Mouse (Mus musculus) adrenal gland, adult 2 months (tissue): ENCODE measurements around the gene Esrrg. TPM values are rescaled to one million over a fixed set of nuclear protein-coding genes. Genes with fewer than 3 reads are reported as not detected.

Experiments used
- DNase-seq: peaks from one replicate; pipeline ENCODE4 v3.0.0; 2021
- long read RNA-seq: library from polyadenylated mRNA; stranded (forward); transcript quantifications from one replicate; pipeline ENCODE4 v2.0.0, GENCODE M21; 2021
- polyA plus RNA-seq: library from polyadenylated mRNA; depleted of rRNA; stranded (reverse); fragments of >200 nt; gene quantifications from 2 replicates; pipeline ENCODE4 v1.2.3, GENCODE M21; 2012; rRNA removed
- total RNA-seq, 2 experiments: library from RNA; stranded (reverse); gene quantifications; 2 replicates each; pipeline ENCODE4 v1.2.3; 2021

Esrrg gene
- total RNA-seq, result 10 to 100 TPM; 14.8 to 17.7 TPM
- 2.1 and 3.1 TPM in 2 replicates for polyA plus RNA-seq
- long read RNA-seq, partial matches to known transcripts, result 2 of 2 reads
- long read RNA-seq, other reads (novel, unspliced or antisense), result 0 of 2 reads

GRCm38 (mm10) chr1:187608261-187608921 is at the start of gene Esrrg:
Esrrg (plus strand) TSS chr1:187608791.
- DNase-seq, result peak; percentile 59

- no peak for DNase-seq
Observed at GRCm38 (mm10) chr1:187583982-187584381, 24.6 kb upstream of the Esrrg start.

GRCm38 (mm10) chr1:187586541-187587075 is 22.0 kb upstream of the Esrrg start:
- DNase-seq, result no peak

GRCm38 (mm10) chr1:187602942-187603341 is 5.6 kb upstream of the Esrrg start:
- no peak for DNase-seq

- no peak for DNase-seq
Observed at GRCm38 (mm10) chr1:187604063-187604484, 4.5 kb upstream of the Esrrg start.

GRCm38 (mm10) chr1:187604691-187605310 is 3.8 kb upstream of the Esrrg start:
- no peak for DNase-seq

- no peak for DNase-seq
Observed at GRCm38 (mm10) chr1:187605391-187606270, 3.0 kb upstream of the Esrrg start.

- no peak for DNase-seq
Observed at GRCm38 (mm10) chr1:187606271-187607040, 2.1 kb upstream of the Esrrg start.

GRCm38 (mm10) chr1:187607065-187608047 is 1.2 kb upstream of the Esrrg start:
- peak; percentile 4 for DNase-seq

- peak; percentile 65 for DNase-seq
Observed at GRCm38 (mm10) chr1:187609021-187609852, 646 bp downstream of the Esrrg start.

- peak; percentile 55 for DNase-seq
Observed at GRCm38 (mm10) chr1:187609853-187610230, 1.3 kb downstream of the Esrrg start.

- peak; percentile 40 for DNase-seq
Observed at GRCm38 (mm10) chr1:187610336-187610948, 1.9 kb downstream of the Esrrg start.

- no peak for DNase-seq
Observed at GRCm38 (mm10) chr1:187611925-187612324, 3.3 kb downstream of the Esrrg start.

- DNase-seq, result no peak
Observed at GRCm38 (mm10) chr1:187613277-187613676, 4.7 kb downstream of the Esrrg start.

- no peak for DNase-seq
Observed at GRCm38 (mm10) chr1:187623981-187624380, 15.4 kb downstream of the Esrrg start.

- no peak for DNase-seq
Observed at GRCm38 (mm10) chr1:187630361-187630760, 21.8 kb downstream of the Esrrg start.

GRCm38 (mm10) chr1:187631486-187631885 is 22.9 kb downstream of the Esrrg start:
- DNase-seq, result peak; percentile 13

GRCm38 (mm10) chr1:187645258-187645657 is 36.7 kb downstream of the Esrrg start:
- no peak for DNase-seq

GRCm38 (mm10) chr1:187648551-187648950 is 40.0 kb downstream of the Esrrg start:
- DNase-seq, result no peak
